Mouse (Mus musculus): Measurements from ENCODE around the gene Gm8300. TPM values are rescaled to one million over a fixed set of nuclear protein-coding genes. Genes with fewer than 3 reads are reported as not detected.
"Not testable (repeated sequence)": the region's sequence is repeated elsewhere in the genome, so short reads cannot be mapped to it uniquely, and the experiment has no call there.

The Gm8300 gene
- not detected in 2 replicates for polyA plus RNA-seq (2015; fragmentation: Nextera tagmentation; extraction: Ambion mirVana)

GRCm38 (mm10) chr12:87514016-87514415, at the start of gene Gm8300:
TSS of gene Gm8300 (plus strand) at chr12:87514316.
- ATAC-seq (ENCODE audit: low FRiP score) = not testable (repeated sequence)

DNA sequence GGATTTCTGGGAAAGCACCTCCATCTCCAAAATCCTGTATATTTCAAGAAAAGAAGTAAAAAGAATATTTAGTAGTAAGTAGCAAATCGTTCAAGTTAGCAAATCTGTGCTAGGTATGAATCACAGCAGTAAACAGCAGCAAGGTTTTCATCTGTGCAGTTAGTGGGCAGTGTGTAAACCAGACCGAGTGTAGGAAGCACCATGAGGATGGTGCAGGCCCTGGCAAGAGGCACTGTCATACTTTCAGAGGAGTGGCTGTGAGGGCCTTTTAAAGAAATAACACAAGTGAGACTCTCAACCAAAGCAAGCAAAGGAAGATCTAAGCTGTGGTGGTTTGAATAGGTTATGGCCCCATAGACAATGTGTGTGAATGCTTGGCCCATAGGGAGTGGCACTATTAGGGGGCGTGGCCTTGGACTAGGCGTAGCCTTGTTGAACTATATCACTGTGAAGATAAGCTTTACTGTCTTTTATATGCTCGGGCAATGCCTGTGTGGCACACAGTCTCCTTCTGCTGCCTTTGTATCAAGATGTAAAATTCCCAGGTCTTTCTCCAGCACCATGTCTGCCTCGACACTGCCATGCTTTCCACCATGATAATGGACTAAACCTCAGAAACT, 49.3 kb upstream of the Gm8300 start:
- peaks cover 71% of the 10 kb centered on the region for H3K36me3 ChIP-seq
- 75% methylated on average over 6 of the region's 6 CpGs for WGBS

More at GRCm38 (mm10) chr12:87514016-87514415, at the start of gene Gm8300:
- H3K27ac ChIP-seq (replicated peaks); H3K9ac ChIP-seq (replicated peaks); H3K36me3 ChIP-seq; H3K4me3 ChIP-seq (replicated peaks); H3K4me2 ChIP-seq; H3K9me3 ChIP-seq (replicated peaks); H3K27me3 ChIP-seq (replicated peaks); H3K4me1 ChIP-seq: not testable (repeated sequence)
- WGBS = 90% methylated on average over 4 of the region's 4 CpGs

DNA sequence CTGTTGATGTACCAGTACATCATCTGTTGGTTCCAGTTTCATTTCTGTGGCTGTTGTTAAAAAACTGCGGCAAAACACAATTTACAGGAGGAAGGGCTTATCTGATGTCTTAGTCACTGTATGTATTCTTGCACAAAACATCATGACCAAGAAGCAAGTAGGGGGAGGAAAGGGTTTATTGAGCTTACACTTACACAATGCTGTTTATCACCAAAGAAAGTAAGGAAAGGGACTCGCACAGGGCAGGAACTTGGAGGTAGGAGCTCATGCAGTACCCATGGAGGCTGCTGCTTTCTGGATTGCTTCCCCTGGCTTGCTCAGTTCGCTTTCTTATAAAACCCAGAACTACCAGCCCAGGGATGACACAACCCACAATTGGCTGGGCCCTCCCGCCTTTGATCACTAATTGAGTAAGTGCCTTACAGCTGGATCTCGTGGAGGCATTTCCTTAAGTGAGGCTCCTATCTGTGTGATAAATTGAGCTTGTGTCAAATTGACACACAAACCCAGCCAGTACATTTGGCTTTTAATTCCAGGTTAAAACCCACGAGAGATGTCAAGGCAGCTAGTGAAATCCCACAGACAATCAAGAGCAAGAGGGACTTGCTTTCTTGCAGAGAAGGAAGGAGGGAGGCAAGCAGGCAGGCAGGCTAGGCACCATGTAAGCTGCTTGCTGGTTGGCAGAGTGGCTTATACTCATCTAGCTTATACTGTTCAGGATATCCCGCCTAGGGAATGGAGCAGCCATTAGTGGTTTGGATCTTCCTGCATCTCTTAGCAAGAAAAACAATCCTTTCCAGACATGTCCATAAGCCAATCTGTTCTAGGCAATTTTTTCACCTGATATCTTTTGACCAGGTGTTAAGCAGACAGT, 43.6 kb upstream of the Gm8300 start:
- no peak for ATAC-seq (ENCODE audit: low FRiP score)
- 56% methylated on average over 7 of the region's 7 CpGs for WGBS
- H3K4me2 ChIP-seq = peak overlapping the region; percentile 57
- peaks cover 15% of the 10 kb centered on the region for H3K4me1 ChIP-seq
- H3K9me3 ChIP-seq (replicated peaks) = no peaks in the 10 kb centered on the region
- H3K27ac ChIP-seq (replicated peaks) = no peak overlapping the region
- H3K36me3 ChIP-seq = peaks cover 22% of the 10 kb centered on the region
- H3K9ac ChIP-seq (replicated peaks) = 0 out of 2 replicates have a peak overlapping the region, but pooled peaks have one; percentile 89
- no peaks in the 10 kb centered on the region for H3K27me3 ChIP-seq (replicated peaks)
- peak overlapping the region; percentile 75 for H3K4me3 ChIP-seq (replicated peaks)

More for the DNA sequence above, 49.3 kb upstream of the Gm8300 start:
- Histone ChIP-seq H3K4me2 (no peak overlapping the region), H3K4me3 (replicated peaks) (no peak overlapping the region), H3K9ac (replicated peaks) (no peak overlapping the region), H3K9me3 (replicated peaks) (no peaks in the 10 kb centered on the region), H3K27ac (replicated peaks) (no peak overlapping the region), H3K27me3 (replicated peaks) (no peaks in the 10 kb centered on the region), H3K4me1 (no peaks in the 10 kb centered on the region; the same call in 1 of the 2 replicates)
- no peak for ATAC-seq (ENCODE audit: low FRiP score)

GRCm38 (mm10) chr12:87471421-87471963, 42.6 kb upstream of the Gm8300 start:
- H3K9me3 ChIP-seq (replicated peaks) = no peaks in the 10 kb centered on the region
- peak overlapping the region; percentile 89 for H3K9ac ChIP-seq (replicated peaks)
- ATAC-seq (ENCODE audit: low FRiP score) = no peak
- WGBS = under 1% methylated on average over 19 of the region's 19 CpGs
- peak overlapping the region; percentile 93 for H3K27ac ChIP-seq (replicated peaks)
- H3K4me1 ChIP-seq = peaks cover 15% of the 10 kb centered on the region
- H3K4me2 ChIP-seq = peak overlapping the region; percentile 57
- peaks cover 17% of the 10 kb centered on the region for H3K36me3 ChIP-seq
- no peaks in the 10 kb centered on the region for H3K27me3 ChIP-seq (replicated peaks)
- H3K4me3 ChIP-seq (replicated peaks) = peak overlapping the region; percentile 75

GRCm38 (mm10) chr12:87471964-87472786, 41.9 kb upstream of the Gm8300 start, which contains the start of gene Snw1:
TSS of gene Snw1 (minus strand) at chr12:87472274.
- Histone ChIP-seq H3K9me3 (replicated peaks) (no peaks in the 10 kb centered on the region), H3K27me3 (replicated peaks) (no peaks in the 10 kb centered on the region), H3K4me1 (peaks cover 15% of the 10 kb centered on the region), H3K27ac (replicated peaks) (peak within 1 kb of the TSS; percentile 93), H3K9ac (replicated peaks) (peak within 1 kb of the TSS; percentile 89), H3K36me3 (peaks cover 11% of the 10 kb centered on the region), H3K4me3 (replicated peaks) (peak within 1 kb of the TSS; percentile 75), H3K4me2 (peak within 1 kb of the TSS; percentile 57)
- peak; percentile 98 for ATAC-seq (ENCODE audit: low FRiP score)
- 4% methylated on average over 45 of the region's 45 CpGs for WGBS

- H3K27ac ChIP-seq (replicated peaks) = no peak overlapping the region
- no peak overlapping the region for H3K4me2 ChIP-seq
- H3K36me3 ChIP-seq = no peaks in the 10 kb centered on the region
- no peak for ATAC-seq (ENCODE audit: low FRiP score)
- H3K4me3 ChIP-seq (replicated peaks) = no peak overlapping the region
- no peaks in the 10 kb centered on the region for H3K27me3 ChIP-seq (replicated peaks)
- H3K9ac ChIP-seq (replicated peaks) = no peak overlapping the region
- H3K9me3 ChIP-seq (replicated peaks) = no peaks in the 10 kb centered on the region
- 88% methylated on average over 3 of the region's 3 CpGs for WGBS
- H3K4me1 ChIP-seq = peaks cover 15% of the 10 kb centered on the region
Measured at GRCm38 (mm10) chr12:87474756-87475155, 39.4 kb upstream of the Gm8300 start.

DNA sequence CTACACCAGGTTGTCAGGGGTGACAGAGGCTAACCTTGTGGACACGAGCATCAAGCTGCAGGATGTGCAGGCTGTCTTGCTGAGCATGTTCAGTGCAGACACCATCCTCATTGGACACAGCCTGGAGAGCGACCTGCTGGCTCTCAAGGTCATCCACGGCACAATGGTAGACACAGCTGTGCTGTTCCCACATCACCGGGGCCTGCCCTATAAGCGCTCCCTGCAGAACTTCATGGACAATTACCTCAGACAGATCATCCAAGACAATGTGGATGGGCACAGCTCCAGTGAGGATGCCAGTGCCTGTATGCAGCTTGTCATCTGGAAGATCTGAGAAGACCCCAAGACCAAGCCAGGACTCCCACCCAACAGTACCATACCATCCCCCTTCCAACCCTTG, 31.6 kb upstream of the Gm8300 start:
- not testable (repeated sequence) for ATAC-seq (ENCODE audit: low FRiP score); H3K9ac ChIP-seq (replicated peaks); H3K4me1 ChIP-seq; H3K4me2 ChIP-seq; H3K27me3 ChIP-seq (replicated peaks); H3K27ac ChIP-seq (replicated peaks); H3K9me3 ChIP-seq (replicated peaks); H3K36me3 ChIP-seq; H3K4me3 ChIP-seq (replicated peaks)
- 84% methylated on average over 5 of the region's 5 CpGs for WGBS

GRCm38 (mm10) chr12:87488683-87489082, 25.4 kb upstream of the Gm8300 start:
- H3K27me3 ChIP-seq (replicated peaks); H3K9ac ChIP-seq (replicated peaks); H3K4me1 ChIP-seq; H3K4me3 ChIP-seq (replicated peaks); H3K27ac ChIP-seq (replicated peaks); ATAC-seq (ENCODE audit: low FRiP score); H3K4me2 ChIP-seq; H3K36me3 ChIP-seq; H3K9me3 ChIP-seq (replicated peaks): not testable (repeated sequence)
- 80% methylated on average over 2 of the region's 2 CpGs for WGBS

GRCm38 (mm10) chr12:87494421-87494820, 19.7 kb upstream of the Gm8300 start, which contains the start of gene Gm5788:
TSS of gene Gm5788 (plus strand) at chr12:87494721.
- WGBS = 94% methylated on average over 3 of the region's 3 CpGs

GRCm38 (mm10) chr12:87519616-87520015, 5.5 kb downstream of the Gm8300 start:
- not testable (repeated sequence) for H3K36me3 ChIP-seq; H3K27ac ChIP-seq (replicated peaks); H3K4me1 ChIP-seq; H3K9ac ChIP-seq (replicated peaks); H3K4me2 ChIP-seq; ATAC-seq (ENCODE audit: low FRiP score); H3K4me3 ChIP-seq (replicated peaks); H3K27me3 ChIP-seq (replicated peaks); H3K9me3 ChIP-seq (replicated peaks)
- 77% methylated on average over 3 of the region's 3 CpGs for WGBS

More at GRCm38 (mm10) chr12:87494421-87494820, 19.7 kb upstream of the Gm8300 start, which contains the start of gene Gm5788:
- not testable (repeated sequence) for H3K36me3 ChIP-seq; H3K4me1 ChIP-seq; ATAC-seq (ENCODE audit: low FRiP score); H3K4me2 ChIP-seq; H3K9me3 ChIP-seq (replicated peaks); H3K27me3 ChIP-seq (replicated peaks); H3K27ac ChIP-seq (replicated peaks); H3K4me3 ChIP-seq (replicated peaks); H3K9ac ChIP-seq (replicated peaks)

- H3K9ac ChIP-seq (replicated peaks) = no peak overlapping the region
- H3K9me3 ChIP-seq (replicated peaks) = no peaks in the 10 kb centered on the region
- no peak overlapping the region for H3K4me2 ChIP-seq
- no peaks in the 10 kb centered on the region for H3K36me3 ChIP-seq
- H3K4me1 ChIP-seq = no peaks in the 10 kb centered on the region
- no peak overlapping the region for H3K4me3 ChIP-seq (replicated peaks)
- 84% methylated on average over 3 of the region's 3 CpGs for WGBS
- no peak for ATAC-seq (ENCODE audit: low FRiP score)
- H3K27me3 ChIP-seq (replicated peaks) = no peaks in the 10 kb centered on the region
- H3K27ac ChIP-seq (replicated peaks) = no peak overlapping the region
Measured at GRCm38 (mm10) chr12:87543927-87544326, 29.8 kb downstream of the Gm8300 start.
